Mouse (Mus musculus): Measurements from ENCODE around the gene Ngdn.
A peak's percentile ranks its signal among the peaks of the same experiment; 100 is the strongest.
"Not testable (repeated sequence)": the region's sequence is repeated elsewhere in the genome, so short reads cannot be mapped to it uniquely, and the experiment has no call there.

Ngdn gene

GRCm38 (mm10) chr14:54999868-55000267 is 15.4 kb upstream of the Ngdn start:
- DNase-seq (ENCODE audit: low read depth), result not testable (repeated sequence)

- DNase-seq (ENCODE audit: low read depth), result no peak
Observed at GRCm38 (mm10) chr14:55000814-55001213, 14.4 kb upstream of the Ngdn start.

GRCm38 (mm10) chr14:55001446-55001845 is 13.8 kb upstream of the Ngdn start:
- DNase-seq (ENCODE audit: low read depth), result no peak

GRCm38 (mm10) chr14:55001938-55002686 is 13.1 kb upstream of the Ngdn start:
- DNase-seq (ENCODE audit: low read depth), result no peak

- DNase-seq (ENCODE audit: low read depth), result no peak
Observed at GRCm38 (mm10) chr14:55002687-55003120, 12.6 kb upstream of the Ngdn start.

- peak; percentile 7 for DNase-seq (ENCODE audit: low read depth)
Observed at GRCm38 (mm10) chr14:55003878-55004855, 11.1 kb upstream of the Ngdn start.

GRCm38 (mm10) chr14:55005506-55005905 is 9.7 kb upstream of the Ngdn start:
- DNase-seq (ENCODE audit: low read depth), result no peak

GRCm38 (mm10) chr14:55005967-55006366 is 9.3 kb upstream of the Ngdn start:
- no peak for DNase-seq (ENCODE audit: low read depth)

- no peak for DNase-seq (ENCODE audit: low read depth)
Observed at GRCm38 (mm10) chr14:55006541-55006940, 8.7 kb upstream of the Ngdn start.

- no peak for DNase-seq (ENCODE audit: low read depth)
Observed at GRCm38 (mm10) chr14:55007120-55007908, 7.9 kb upstream of the Ngdn start.

GRCm38 (mm10) chr14:55008417-55008816 is 6.8 kb upstream of the Ngdn start:
- no peak for DNase-seq (ENCODE audit: low read depth)

GRCm38 (mm10) chr14:55011116-55011515 is 4.1 kb upstream of the Ngdn start:
- DNase-seq (ENCODE audit: low read depth), result no peak

- DNase-seq (ENCODE audit: low read depth), result no peak
Observed at GRCm38 (mm10) chr14:55014591-55014990, 663 bp upstream of the Ngdn start.

- DNase-seq (ENCODE audit: low read depth), result no peak
Observed at GRCm38 (mm10) chr14:55015767-55016111, 485 bp downstream of the Ngdn start.

GRCm38 (mm10) chr14:55016876-55017275 is 1.6 kb downstream of the Ngdn start:
- DNase-seq (ENCODE audit: low read depth), result no peak

GRCm38 (mm10) chr14:55020394-55020793 is 5.1 kb downstream of the Ngdn start:
- no peak for DNase-seq (ENCODE audit: low read depth)

- no peak for DNase-seq (ENCODE audit: low read depth)
Observed at GRCm38 (mm10) chr14:55023011-55023410, 7.8 kb downstream of the Ngdn start.

- peak; percentile 36 for DNase-seq (ENCODE audit: low read depth)
Observed at GRCm38 (mm10) chr14:55024236-55024635, 9.0 kb downstream of the Ngdn start.

GRCm38 (mm10) chr14:55025527-55025926 is 10.3 kb downstream of the Ngdn start:
- DNase-seq (ENCODE audit: low read depth), result no peak

- DNase-seq (ENCODE audit: low read depth), result no peak
Observed at GRCm38 (mm10) chr14:55027251-55027650, 12.0 kb downstream of the Ngdn start.

- no peak for DNase-seq (ENCODE audit: low read depth)
Observed at GRCm38 (mm10) chr14:55027653-55028052, 12.4 kb downstream of the Ngdn start.

GRCm38 (mm10) chr14:55028333-55028835 is 13.1 kb downstream of the Ngdn start:
- DNase-seq (ENCODE audit: low read depth), result no peak

Measured in fibroblast of lung, adult 2 months (primary cell).